ENCODE assay signal across 11 mouse cellular contexts in genomic region chr11:96928088-96928487, GRCm38 (mm10). TPM values are rescaled to one million over a fixed set of nuclear protein-coding genes. Genes with fewer than 3 reads are reported as not detected.
DNase-seq lines count a peak whose midpoint lies in the region; ATAC-seq and TF ChIP-seq lines count a peak whose summit lies in the region.
"Had no signal": no experiment of that assay in that cellular context is flagged by ENCODE, and none has a peak within 500 bp of the region (broad histone marks: within the 10 kb centered on the region; RNA-seq: fewer than 3 reads in every experiment).

Prr15l (plus strand) TSS chr11:96928104.

- peaks cover 22% of the 10 kb centered on the region for H3K27me3 ChIP-seq in embryonic facial prominence, embryonic 13.5 days
- H3K27me3 ChIP-seq in intestine, embryonic 16.5 days (replicated peaks; ENCODE audit: control insufficient read depth, insufficient read depth, low read length) = no peaks in the 10 kb centered on the region
- H3K27me3 ChIP-seq in small intestine, adult 2 months (ENCODE audit: control insufficient read depth, insufficient read depth, low read length) = no peaks in the 10 kb centered on the region

- peak within 1 kb of the TSS; percentile 57; the same call in 1 of the 2 replicates for H3K27ac ChIP-seq in embryonic facial prominence, embryonic 13.5 days
- H3K27ac ChIP-seq in intestine, embryonic 16.5 days (ENCODE audit: low read length) = peak within 1 kb of the TSS; percentile 98
- peak within 1 kb of the TSS; percentile 100 for H3K27ac ChIP-seq in small intestine, adult 2 months (ENCODE audit: insufficient read depth, low read depth, low read length)
- H3K27ac ChIP-seq: midbrain, embryonic 12.5 days had no signal

- TF ChIP-seq CTCF in lung, adult 2 months (IDR thresholded peaks at IDR 0.05; ENCODE audit: insufficient read depth, low read length) = no peak
- no peak for TF ChIP-seq CTCF in small intestine, adult 2 months (IDR thresholded peaks at IDR 0.05; ENCODE audit: extremely low read depth, insufficient read length, insufficient replicate concordance, low read depth, low read length)

- no peaks in the 10 kb centered on the region for H3K4me1 ChIP-seq in lung, adult 2 months (ENCODE audit: control insufficient read depth, insufficient read depth, low read length)
- H3K4me1 ChIP-seq in embryonic facial prominence, embryonic 13.5 days = peaks cover 22% of the 10 kb centered on the region
- H3K4me1 ChIP-seq in intestine, embryonic 16.5 days (ENCODE audit: control insufficient read depth, insufficient read depth, low read length) = peaks cover 19% of the 10 kb centered on the region
- H3K4me1 ChIP-seq in small intestine, adult 2 months (ENCODE audit: control insufficient read depth, insufficient read depth, insufficient read length, low read length) = peaks cover 27% of the 10 kb centered on the region

- WGBS in lung, adult 2 months = 55% methylated on average over 2 of the region's 2 CpGs
- WGBS in embryonic facial prominence, embryonic 13.5 days = 71% methylated on average over 2 of the region's 2 CpGs
- 35% methylated on average over 2 of the region's 2 CpGs for WGBS in intestine, embryonic 16.5 days
- 21% methylated on average over 2 of the region's 2 CpGs for WGBS in small intestine, adult 2 months

- H3K4me2 ChIP-seq in embryonic facial prominence, embryonic 13.5 days = peak within 1 kb of the TSS; percentile 39
- peak within 1 kb of the TSS; percentile 48 for H3K4me2 ChIP-seq in intestine, embryonic 16.5 days (ENCODE audit: low read depth, low read length)
- H3K4me2 ChIP-seq: midbrain, embryonic 12.5 days had no signal

- no peak for TF ChIP-seq POLR2A in lung, adult 2 months (IDR thresholded peaks at IDR 0.05; ENCODE audit: borderline replicate concordance, extremely low read depth, low read depth, low read length)
- TF ChIP-seq POLR2A in small intestine, adult 2 months (IDR thresholded peaks at IDR 0.05; ENCODE audit: low read depth, low read length) = no peak

- peak within 1 kb of the TSS; percentile 58 for H3K4me3 ChIP-seq in lung, adult 2 months (replicated peaks; ENCODE audit: extremely low read depth, low read depth, low read length)
- no peak within 1 kb of the TSS for H3K4me3 ChIP-seq in embryonic facial prominence, embryonic 13.5 days
- peak within 1 kb of the TSS; percentile 62 for H3K4me3 ChIP-seq in intestine, embryonic 16.5 days (ENCODE audit: low read length)
- H3K4me3 ChIP-seq in small intestine, adult 2 months (ENCODE audit: low read depth, low read length) = peak within 1 kb of the TSS; percentile 87
- H3K4me3 ChIP-seq: midbrain, embryonic 12.5 days had no signal

- no peak within 1 kb of the TSS for H3K9ac ChIP-seq in embryonic facial prominence, embryonic 13.5 days
- H3K9ac ChIP-seq in intestine, embryonic 16.5 days (ENCODE audit: low read depth, low read length) = peak within 1 kb of the TSS; percentile 60
- H3K9ac ChIP-seq: midbrain, embryonic 12.5 days had no signal

- no peaks in the 10 kb centered on the region for H3K9me3 ChIP-seq in embryonic facial prominence, embryonic 13.5 days
- no peaks in the 10 kb centered on the region for H3K9me3 ChIP-seq in intestine, embryonic 16.5 days (ENCODE audit: control insufficient read depth, low read length)
- H3K9me3 ChIP-seq: midbrain, embryonic 12.5 days had no signal

- H3K36me3 ChIP-seq in embryonic facial prominence, embryonic 13.5 days = no peaks in the 10 kb centered on the region
- peaks cover 3% of the 10 kb centered on the region; the same call in 1 of the 2 replicates for H3K36me3 ChIP-seq in intestine, embryonic 16.5 days (ENCODE audit: control insufficient read depth, insufficient read depth, low read length)
- peaks cover 13% of the 10 kb centered on the region for H3K36me3 ChIP-seq in small intestine, adult 2 months (ENCODE audit: control insufficient read depth, insufficient read depth, low read length)
- H3K36me3 ChIP-seq: midbrain, embryonic 12.5 days had no signal

- ATAC-seq in embryonic facial prominence, embryonic 13.5 days (ENCODE audit: insufficient number of reproducible peaks, insufficient read depth, low FRiP score, low TSS enrichment, low read depth) = no peak
- no peak for ATAC-seq in intestine, embryonic 16.5 days
- ATAC-seq: forebrain, embryonic 16.5 days had no signal

- DNase-seq in lung, adult 2 months = no peak
- no peak for DNase-seq in lung, postnatal 10 days
- DNase-seq in adrenal gland, postnatal 10 days = no peak
- no peak for DNase-seq in spleen, adult 12 weeks (ENCODE audit: low spot score)
- DNase-seq: cerebellum, adult 18-20 months; gastrocnemius, postnatal 25 days had no signal

RNA-seq across cellular contexts. Expression of gene Prr15l, which starts in this region (rescaled TPM):
- 56.2 and 69.8 TPM in 2 replicates for polyA plus RNA-seq in lung, adult 2 months (2012; rRNA removed)
- 2.4 and 3.4 TPM in 2 replicates for polyA plus RNA-seq in embryonic facial prominence, embryonic 13.5 days (2015; fragmentation: Nextera tagmentation; extraction: Ambion mirVana)
- polyA plus RNA-seq in intestine, embryonic 16.5 days (2015; fragmentation: Nextera tagmentation; extraction: Ambion mirVana) = 116 and 121 TPM in 2 replicates
- polyA plus RNA-seq in small intestine, adult 2 months (2012; rRNA removed) = 56.6 and 137 TPM in 2 replicates
- under 1 TPM; 0.24 to 0.66 TPM for total RNA-seq in adrenal gland, postnatal 10 days (2021)
- total RNA-seq: gastrocnemius, postnatal 25 days had no signal

Comparison
In these comparisons a context has a peak if more than half of its experiments do, and no peak if none do; other contexts are left out.
1. RNA of gene Prr15l (polyA plus RNA-seq): 56.6 to 137 TPM in small intestine, adult 2 months, 116 to 121 TPM in intestine, embryonic 16.5 days and 56.2 to 69.8 TPM in lung, adult 2 months; 2.4 to 3.4 TPM in embryonic facial prominence, embryonic 13.5 days; every median in the first group is over 10 times any median in the second.
2. Peak in every context shown above with its lines, with median percentiles within 50 percentile points of each other: H3K27ac ChIP-seq.